Mouse (Mus musculus) brain, embryonic 18.5 days (tissue): Measurements from ENCODE around the gene Ccdc69.

Experiments used
- DNase-seq: peaks from one replicate; pipeline ENCODE4 v3.0.0-alpha.2; 2012; ENCODE audit warnings: low read depth, low spot score

Ccdc69 gene

GRCm38 (mm10) chr11:55012551-55013521 is 65.1 kb downstream of the Ccdc69 start:
- DNase-seq: no peak

- DNase-seq: no peak
Observed at GRCm38 (mm10) chr11:55011440-55011839, 66.5 kb downstream of the Ccdc69 start.

DNA sequence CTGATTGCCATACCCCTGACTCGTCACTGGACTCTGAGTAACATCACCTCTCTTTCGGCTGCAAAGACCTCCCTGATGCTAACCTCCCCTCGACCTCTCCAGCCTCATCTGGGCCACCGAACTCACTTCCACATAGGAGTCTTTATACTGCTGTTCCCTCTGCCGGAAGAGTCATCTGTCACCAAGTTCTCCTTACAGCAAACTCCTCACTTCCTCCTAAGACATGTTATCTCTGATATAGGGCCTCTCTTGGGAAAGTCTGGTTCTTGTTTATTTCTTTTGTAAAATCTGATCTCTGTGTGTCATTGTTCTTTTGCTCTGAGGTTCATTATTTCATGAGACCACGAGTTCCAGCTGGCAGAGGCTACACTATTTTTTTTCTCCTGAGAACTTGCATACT is 69.7 kb downstream of the Ccdc69 start:
- DNase-seq: no peak

DNA sequence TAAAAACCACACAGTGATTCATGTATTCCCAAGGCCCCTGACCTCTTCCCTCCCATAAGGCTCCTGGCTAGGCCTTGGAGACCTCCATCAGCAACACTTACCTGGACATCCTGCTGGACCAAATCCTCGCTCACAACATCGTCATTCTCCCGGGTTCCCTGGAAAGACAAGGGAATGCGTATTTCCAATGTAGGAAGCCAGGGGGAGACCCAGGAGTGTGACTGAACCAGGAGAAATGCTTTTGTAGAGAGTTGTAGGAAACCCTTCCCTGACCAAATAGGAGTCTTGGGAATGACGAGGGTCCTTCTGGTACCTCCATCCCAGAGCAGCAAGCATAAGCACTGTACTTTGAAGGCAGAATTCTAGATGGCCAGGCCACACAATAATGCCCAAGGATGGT is 72.2 kb downstream of the Ccdc69 start:
- no peak for DNase-seq

- DNase-seq: no peak
Observed at GRCm38 (mm10) chr11:55004970-55005502, 72.9 kb downstream of the Ccdc69 start.
